Mouse (Mus musculus) induced T-regulatory cell, adult 2 months (primary cell): ENCODE results near the gene Slc25a51.
"Not testable (repeated sequence)": the region's sequence is repeated elsewhere in the genome, so short reads cannot be mapped to it uniquely, and the experiment has no call there.

ENCODE experiments used
- DNase-seq: peaks from one replicate; pipeline ENCODE4 v3.0.0-alpha.2; 2012; ENCODE audit warnings: low read depth

Gene Slc25a51

DNA sequence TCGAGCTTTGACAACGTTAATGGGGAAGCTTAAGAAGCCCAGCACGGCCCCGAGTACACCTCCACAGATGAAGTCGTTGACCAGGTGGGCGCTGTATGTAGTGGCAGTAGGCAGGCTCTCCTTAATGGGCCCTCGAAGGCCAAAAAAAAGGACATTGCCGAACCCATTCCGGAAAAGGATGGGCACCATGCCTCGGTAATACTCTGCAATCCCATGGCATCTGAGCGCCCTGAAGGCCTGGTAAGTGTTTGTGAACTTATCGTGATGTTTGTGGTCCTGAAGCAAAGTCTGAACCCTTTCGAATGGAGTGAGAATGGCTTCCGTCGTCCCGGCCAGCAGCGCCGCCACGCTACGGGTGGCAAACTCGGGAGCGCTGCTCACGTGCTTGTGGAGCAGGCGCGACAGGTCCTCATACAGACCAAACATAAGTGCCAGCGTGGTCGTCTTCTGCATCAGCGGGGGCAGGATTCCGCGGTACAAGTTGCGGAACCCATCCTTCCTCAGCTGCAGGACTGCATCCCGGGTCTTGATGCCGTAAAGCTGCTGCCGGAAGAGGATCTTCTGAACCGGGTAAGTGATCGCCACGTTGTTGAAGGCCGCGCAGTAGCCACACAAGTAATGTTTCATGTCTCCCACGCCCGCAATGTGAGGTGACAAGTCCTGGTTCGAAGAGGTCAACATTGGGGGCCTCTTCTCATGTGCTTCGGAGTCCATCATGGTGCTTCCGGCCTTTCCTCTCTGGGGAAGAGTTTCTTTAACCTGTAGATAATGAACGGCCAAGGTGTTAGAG is 8.9 kb downstream of the Slc25a51 start:
- DNase-seq, result no peak

DNA sequence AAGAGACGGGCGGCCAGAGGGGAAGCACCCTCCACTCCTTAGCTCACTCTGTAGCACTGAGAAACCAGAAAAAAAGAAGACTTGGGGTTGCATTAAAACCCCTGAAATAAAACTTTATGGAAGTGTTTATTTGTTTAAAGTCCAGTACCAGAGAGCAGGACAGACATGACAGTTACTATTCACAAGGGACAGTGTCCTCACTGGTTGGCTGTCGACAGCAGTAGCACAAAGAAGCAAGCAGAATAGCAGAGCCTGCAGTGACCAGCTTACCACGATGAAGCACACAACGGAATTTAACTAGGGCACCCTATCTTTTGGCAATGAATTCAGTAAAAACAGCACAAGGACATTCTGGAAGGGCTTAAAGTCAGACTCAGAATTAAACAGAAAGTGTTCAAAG is 10.3 kb downstream of the Slc25a51 start:
- DNase-seq, result not testable (repeated sequence)

DNA sequence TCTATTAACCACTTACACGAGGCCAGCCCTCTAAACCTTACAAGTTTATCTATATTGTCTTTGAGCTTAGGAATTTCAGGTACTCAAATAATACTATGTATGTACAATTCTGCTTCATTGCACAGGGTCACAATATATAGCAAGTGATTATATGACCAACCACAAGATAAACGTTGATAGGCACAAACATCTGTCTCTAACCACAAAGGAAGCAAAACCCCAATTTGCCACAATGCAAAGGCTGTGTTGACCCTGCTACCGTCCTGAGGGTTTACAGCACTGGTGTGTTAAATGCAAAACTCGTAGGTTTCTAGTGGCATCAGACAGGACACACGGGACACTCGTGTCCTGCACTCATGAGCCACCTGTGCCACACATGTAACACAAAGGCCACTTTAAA is 12.4 kb downstream of the Slc25a51 start:
- not testable (repeated sequence) for DNase-seq

DNA sequence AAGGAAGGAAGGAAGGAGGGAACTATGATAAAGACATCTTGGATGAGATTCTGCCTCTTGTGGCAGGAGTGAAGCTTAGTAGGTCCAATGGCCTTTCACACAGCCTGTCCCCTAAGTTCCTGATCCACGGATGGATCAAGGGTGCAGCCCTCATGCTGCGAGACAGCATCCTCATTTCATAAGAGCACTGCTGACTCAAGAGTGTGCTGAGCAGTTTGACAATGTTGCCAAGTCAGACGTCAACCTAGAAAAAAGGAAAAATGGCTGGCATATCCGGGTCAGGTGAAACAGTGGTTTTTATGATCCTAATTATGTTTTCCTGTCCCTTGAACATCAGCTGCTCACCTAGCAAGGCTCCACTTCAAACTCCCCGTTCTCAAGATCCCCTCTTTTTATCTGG is 14.9 kb downstream of the Slc25a51 start:
- no peak for DNase-seq

DNA sequence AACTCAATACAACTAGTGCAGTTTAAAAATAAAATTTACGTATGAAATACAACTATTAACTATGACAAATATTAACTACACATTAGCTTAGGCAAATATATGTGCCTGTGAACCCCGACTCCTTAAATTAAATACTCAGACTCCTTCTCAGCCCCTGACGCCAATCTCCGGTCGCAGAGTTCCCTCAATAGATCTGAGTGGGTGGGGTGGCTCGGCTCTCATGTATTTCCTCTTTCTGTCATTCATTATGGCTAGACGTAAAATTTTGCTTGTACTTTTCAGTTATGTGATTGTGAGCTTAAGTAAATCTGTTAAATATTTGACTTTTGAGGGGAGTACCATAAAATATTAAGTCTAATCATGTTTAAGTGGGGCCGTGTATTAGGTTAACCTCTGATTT is 15.6 kb downstream of the Slc25a51 start:
- no peak for DNase-seq

DNA sequence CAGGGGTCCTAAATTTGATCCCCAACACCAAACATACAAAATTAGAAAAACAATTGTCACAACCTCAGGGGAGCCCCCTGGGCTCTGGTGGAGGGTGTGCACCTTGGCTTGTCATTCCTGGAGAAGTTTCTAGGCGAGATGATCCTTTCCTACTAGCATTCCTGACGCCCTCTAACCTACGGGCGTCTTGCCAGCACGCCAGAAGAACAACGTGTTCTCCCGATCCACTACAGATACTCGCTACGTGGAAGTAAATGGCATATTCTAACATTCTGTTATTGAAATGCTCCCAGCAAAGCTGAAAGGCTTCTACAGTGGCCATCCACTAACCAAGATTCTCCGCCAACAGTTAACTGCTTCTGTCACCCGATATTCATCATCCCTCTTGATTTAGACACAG is 16.0 kb downstream of the Slc25a51 start:
- no peak for DNase-seq

DNA sequence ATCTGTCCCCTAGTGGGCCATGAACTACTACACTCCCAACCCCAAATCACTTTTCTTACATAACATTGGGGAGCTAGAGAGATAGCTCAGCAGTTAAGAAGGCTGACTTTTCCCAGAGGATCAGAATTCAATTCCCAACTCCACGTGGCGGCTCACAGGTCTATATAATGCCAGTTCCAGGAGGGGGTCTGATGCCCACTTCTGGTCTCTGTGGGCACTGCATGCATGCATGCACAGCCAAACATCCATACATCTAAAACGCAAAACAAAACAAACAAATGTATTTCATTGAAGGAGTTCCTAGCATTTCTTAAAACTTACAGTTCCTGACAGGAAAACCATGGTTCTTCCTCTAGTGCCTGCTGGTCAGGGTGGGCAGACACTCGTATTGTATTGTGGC is 16.5 kb downstream of the Slc25a51 start:
- DNase-seq, result no peak

DNA sequence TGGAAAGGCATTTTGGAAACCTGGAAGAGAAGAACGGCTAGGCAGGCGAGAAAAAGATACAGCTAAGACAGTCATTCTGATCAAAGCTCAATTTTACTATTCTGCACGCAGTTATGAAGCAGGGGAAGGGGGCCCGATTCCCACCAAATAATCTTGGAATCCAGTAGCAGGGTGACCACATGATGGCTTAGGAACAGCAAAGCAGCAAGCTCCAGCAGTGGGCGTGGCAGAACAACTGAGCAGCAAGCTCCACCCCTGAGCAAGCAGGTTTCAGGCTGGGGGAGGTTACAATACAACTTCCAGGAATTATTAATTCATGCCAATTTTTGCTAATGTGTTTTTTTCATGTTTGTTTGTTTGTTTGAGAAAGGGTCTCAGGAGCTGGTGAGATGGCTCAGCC is 21.3 kb downstream of the Slc25a51 start:
- not testable (repeated sequence) for DNase-seq

DNA sequence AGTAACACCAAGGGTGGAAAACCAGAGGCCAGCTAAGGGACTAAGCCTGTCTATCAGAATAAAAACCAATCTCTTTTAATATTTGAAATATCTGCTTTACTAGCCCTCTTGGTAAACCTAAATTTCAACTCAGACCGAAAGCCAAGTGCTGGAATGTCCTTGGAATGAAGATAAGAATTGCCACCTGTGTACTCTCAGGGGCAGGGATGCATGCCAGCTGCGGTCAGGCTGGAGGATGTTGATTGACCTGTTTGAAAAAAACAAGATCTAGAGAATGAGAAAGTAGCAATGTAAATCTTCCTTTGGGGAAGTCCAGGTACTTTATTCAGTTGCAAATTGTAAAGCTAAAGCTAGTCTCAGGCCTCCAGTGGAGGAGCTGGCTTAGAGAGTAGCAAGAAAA is 26.4 kb downstream of the Slc25a51 start:
- not testable (repeated sequence) for DNase-seq

DNA sequence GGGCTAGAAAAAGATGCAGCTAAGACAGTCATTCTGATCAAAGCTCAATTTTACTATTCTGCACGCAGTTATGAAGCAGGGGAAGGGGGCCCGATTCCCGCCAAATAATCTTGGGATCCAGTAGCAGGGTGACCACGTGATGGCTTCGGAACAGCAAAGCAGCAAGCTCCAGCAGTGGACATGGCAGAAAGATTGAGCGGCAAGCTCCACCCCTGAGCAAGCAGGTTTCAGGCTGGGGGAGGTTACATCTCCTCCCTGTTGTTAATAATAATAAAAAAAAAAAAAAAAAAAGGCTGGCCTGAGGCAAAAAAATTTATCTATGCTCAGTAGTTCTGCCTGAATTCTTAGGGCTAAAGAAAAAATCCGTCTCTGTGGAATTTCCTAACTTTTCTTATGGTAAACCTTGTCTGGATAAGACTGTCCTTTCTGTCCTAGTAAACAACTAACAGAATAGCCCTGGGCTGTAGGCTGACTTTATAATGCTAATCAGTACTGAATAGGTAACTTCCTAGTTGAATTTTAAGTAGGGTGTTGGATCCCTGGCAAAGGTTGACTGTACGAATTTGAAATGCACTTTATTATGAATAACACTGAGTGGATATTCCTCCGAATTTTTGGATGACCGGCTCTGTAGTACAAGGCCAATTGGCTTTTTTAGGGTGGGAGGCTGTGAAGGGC is 27.5 kb downstream of the Slc25a51 start:
- DNase-seq, result not testable (repeated sequence)

DNA sequence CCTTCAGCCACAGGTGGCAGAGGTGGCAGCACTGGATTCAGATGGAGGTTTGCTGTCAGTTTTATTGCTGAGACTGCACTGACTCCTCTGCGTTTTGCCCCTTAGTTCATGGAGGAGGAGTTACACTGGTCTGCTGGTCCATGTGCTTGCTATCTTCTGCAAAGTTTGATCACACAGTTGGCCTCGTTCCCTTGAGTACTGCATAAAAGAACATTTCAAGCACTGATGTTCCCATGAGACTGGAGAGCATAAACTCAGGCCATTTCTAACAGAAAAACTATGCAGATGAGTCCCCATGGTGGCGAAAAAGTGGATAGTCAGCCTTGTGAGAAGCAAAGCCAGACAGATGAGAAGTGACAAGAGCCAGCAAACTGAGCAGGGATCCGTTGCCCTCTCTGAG is 32.0 kb downstream of the Slc25a51 start:
- DNase-seq, result no peak

DNA sequence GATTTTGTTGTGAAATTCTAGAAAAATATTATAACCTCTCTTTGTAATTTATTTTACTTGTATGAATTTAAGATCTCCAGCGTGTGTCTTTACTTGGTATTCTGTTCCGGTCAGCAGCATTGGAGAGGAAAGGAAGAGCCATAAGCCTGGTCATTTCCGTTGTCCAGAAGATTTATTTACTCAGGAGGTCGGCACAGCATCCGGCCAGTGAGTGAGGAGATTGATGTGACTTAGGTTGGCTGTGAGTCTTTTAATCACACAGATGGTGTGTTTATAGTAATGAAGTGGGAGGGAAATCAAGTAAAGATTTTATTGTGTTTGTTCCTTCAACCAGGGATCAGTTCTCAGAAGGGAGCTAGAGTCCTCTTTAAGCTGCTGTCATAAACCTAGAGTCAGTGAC is 33.7 kb downstream of the Slc25a51 start:
- DNase-seq, result no peak

DNA sequence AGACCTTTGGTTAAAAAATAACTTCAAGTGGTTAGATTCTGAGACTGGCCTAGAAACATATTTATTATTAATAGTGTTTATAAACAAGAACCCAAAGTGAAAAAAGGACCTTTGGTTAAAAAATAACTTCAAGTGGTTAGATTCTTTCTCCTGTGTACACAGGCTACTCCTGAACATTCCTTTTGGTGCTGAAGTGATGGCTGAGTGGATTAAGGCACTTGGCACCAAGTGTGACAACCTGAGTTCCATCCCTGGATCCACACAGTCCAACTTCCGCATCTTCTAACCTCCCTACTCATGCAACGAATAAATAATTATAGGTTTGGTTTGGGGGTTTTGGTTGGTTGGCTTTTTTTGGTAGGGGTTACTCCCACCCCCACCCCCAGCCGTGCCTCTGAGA is 37.3 kb downstream of the Slc25a51 start:
- DNase-seq, result no peak

DNA sequence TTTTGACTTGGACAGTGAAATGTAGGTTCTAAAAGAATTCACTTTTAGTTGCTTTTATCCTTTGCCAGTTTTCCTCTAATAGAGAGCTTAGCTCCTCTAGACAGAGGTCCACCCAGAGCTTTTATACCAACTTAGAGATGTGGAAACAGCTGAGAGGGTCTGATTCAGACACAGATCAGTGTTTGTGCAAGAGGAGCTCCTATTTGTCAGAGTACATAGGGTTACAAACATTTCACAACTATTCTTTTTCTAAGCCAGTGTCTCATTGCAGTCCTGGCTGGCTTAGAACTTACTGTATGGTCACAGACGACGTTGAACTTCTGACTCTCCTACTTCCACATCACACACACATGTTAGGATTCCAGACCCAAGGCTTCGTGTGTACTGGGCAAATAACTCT is 51.9 kb downstream of the Slc25a51 start:
- DNase-seq, result no peak
